17 mouse cellular contexts compared by ENCODE assay signal in the genomic region with DNA sequence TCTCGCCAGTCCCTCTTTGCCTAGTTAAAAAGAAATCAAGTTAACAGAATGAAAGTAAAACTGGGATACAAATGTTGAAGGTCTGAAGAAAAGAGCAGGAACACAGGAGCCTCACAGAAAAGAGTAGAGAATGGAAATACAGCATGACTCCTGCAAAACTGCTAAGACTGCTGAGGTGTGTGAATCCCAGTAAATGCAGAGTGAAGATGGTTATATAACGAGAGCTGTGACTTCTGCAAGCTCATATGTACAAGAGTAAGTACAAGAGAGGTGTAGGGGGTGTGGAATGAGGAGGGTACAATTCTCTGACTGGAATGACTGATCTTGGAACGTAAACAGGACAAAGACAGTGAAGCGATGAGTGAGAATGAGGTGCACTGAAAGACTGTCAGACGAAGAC.
"Had no signal": no experiment of that assay in that cellular context is flagged by ENCODE, and none has a peak within 500 bp of the region (broad histone marks: within the 10 kb centered on the region; RNA-seq: fewer than 3 reads in every experiment).

No protein-coding gene starts in this region.

- DNase-seq: lung, adult 2 months; lung, postnatal 14 days; lung, postnatal 36 days; right cerebral cortex, postnatal 25 days; right cerebral cortex, postnatal 4 days; spleen, adult 18-20 months; thymus, adult 18-20 months; thymus, postnatal 14 days; thymus, postnatal 36 days had no signal

- H3K36me3 ChIP-seq: lung, embryonic 15.5 days; midbrain, embryonic 13.5 days; midbrain, embryonic 15.5 days; neural tube, embryonic 12.5 days had no signal

- H3K4me3 ChIP-seq: lung, embryonic 15.5 days; megakaryocyte, embryonic 14.5 days; midbrain, embryonic 13.5 days; midbrain, embryonic 15.5 days; neural tube, embryonic 12.5 days had no signal

- H3K9ac ChIP-seq: lung, embryonic 15.5 days; midbrain, embryonic 13.5 days; midbrain, embryonic 15.5 days; neural tube, embryonic 12.5 days had no signal

- H3K9me3 ChIP-seq: lung, embryonic 15.5 days; megakaryocyte, embryonic 14.5 days; midbrain, embryonic 13.5 days; midbrain, embryonic 15.5 days; neural tube, embryonic 12.5 days had no signal

- H3K27ac ChIP-seq: lung, embryonic 15.5 days; macrophage; midbrain, embryonic 13.5 days; midbrain, embryonic 15.5 days; neural tube, embryonic 12.5 days had no signal

- ATAC-seq: lung, postnatal 0 days; midbrain, embryonic 13.5 days; midbrain, embryonic 15.5 days had no signal

- H3K4me2 ChIP-seq: lung, embryonic 15.5 days; midbrain, embryonic 11.5 days; midbrain, embryonic 13.5 days; midbrain, embryonic 15.5 days; neural tube, embryonic 12.5 days had no signal

- H3K27me3 ChIP-seq: lung, embryonic 15.5 days; megakaryocyte, embryonic 14.5 days; midbrain, embryonic 13.5 days; midbrain, embryonic 15.5 days; neural tube, embryonic 12.5 days had no signal
